In genomic region chr17:52349872-52350271, GRCm38 (mm10) we compare ENCODE assay signal across 24 mouse cellular contexts.
"Had no signal": no experiment of that assay in that cellular context is flagged by ENCODE, and none has a peak within 500 bp of the region (broad histone marks: within the 10 kb centered on the region; RNA-seq: fewer than 3 reads in every experiment).

No protein-coding gene starts in this region.

- H3K4me3 ChIP-seq: gastrocnemius, adult 2 months; heart, embryonic 10.5 days; heart, embryonic 12.5 days; hindbrain, embryonic 10.5 days; hindbrain, embryonic 12.5 days; hindbrain, embryonic 15.5 days; intestine, embryonic 15.5 days; layer of hippocampus, adult 2 months; left cerebral cortex, adult 2 months; limb, embryonic 13.5 days had no signal

- H3K27ac ChIP-seq: gastrocnemius, adult 2 months; heart, embryonic 10.5 days; hindbrain, embryonic 10.5 days; hindbrain, embryonic 12.5 days; hindbrain, embryonic 15.5 days; intestine, embryonic 15.5 days; layer of hippocampus, adult 2 months; limb, embryonic 13.5 days had no signal

- H3K36me3 ChIP-seq: heart, embryonic 10.5 days; heart, embryonic 12.5 days; hindbrain, embryonic 10.5 days; hindbrain, embryonic 12.5 days; hindbrain, embryonic 15.5 days; intestine, embryonic 15.5 days; limb, embryonic 13.5 days had no signal

- ATAC-seq: forebrain, embryonic 16.5 days; inflammation-experienced regulatory T-cells, adult 6 months; intestine, embryonic 15.5 days; intestine, postnatal 0 days had no signal

- H3K4me2 ChIP-seq: heart, embryonic 12.5 days; hindbrain, embryonic 12.5 days; hindbrain, embryonic 15.5 days; intestine, embryonic 15.5 days; limb, embryonic 13.5 days had no signal

- DNase-seq: gastrocnemius, adult 2 months; gastrocnemius, postnatal 10 days; gastrocnemius, postnatal 25 days; heart, adult 18-20 months; heart, postnatal 10 days; heart, postnatal 4 days; kidney, adult 18-20 months; kidney, adult 8-10 months; kidney, postnatal 10 days; kidney, postnatal 25 days; kidney, postnatal 4 days; left cerebral cortex, postnatal 4 days had no signal

- H3K27me3 ChIP-seq: heart, embryonic 12.5 days; hindbrain, embryonic 12.5 days; hindbrain, embryonic 15.5 days; intestine, embryonic 15.5 days; limb, embryonic 13.5 days had no signal

- H3K9me3 ChIP-seq: heart, embryonic 10.5 days; heart, embryonic 12.5 days; hindbrain, embryonic 10.5 days; hindbrain, embryonic 12.5 days; hindbrain, embryonic 15.5 days; intestine, embryonic 15.5 days; limb, embryonic 13.5 days had no signal

- H3K9ac ChIP-seq: heart, embryonic 12.5 days; hindbrain, embryonic 12.5 days; hindbrain, embryonic 15.5 days; intestine, embryonic 15.5 days; limb, embryonic 13.5 days had no signal

- H3K4me1 ChIP-seq: heart, embryonic 10.5 days; heart, embryonic 12.5 days; hindbrain, embryonic 10.5 days; hindbrain, embryonic 12.5 days; hindbrain, embryonic 15.5 days; intestine, embryonic 15.5 days had no signal
